Mouse (Mus musculus): Measurements from ENCODE around the gene Tmem126b. TPM values are rescaled to one million over a fixed set of nuclear protein-coding genes. Genes with fewer than 3 reads are reported as not detected.
A peak's percentile ranks its signal among the peaks of the same experiment; 100 is the strongest.

Tmem126b gene
- polyA plus RNA-seq, 1 experiment from 2014 or later, result 34.6 TPM

DNA sequence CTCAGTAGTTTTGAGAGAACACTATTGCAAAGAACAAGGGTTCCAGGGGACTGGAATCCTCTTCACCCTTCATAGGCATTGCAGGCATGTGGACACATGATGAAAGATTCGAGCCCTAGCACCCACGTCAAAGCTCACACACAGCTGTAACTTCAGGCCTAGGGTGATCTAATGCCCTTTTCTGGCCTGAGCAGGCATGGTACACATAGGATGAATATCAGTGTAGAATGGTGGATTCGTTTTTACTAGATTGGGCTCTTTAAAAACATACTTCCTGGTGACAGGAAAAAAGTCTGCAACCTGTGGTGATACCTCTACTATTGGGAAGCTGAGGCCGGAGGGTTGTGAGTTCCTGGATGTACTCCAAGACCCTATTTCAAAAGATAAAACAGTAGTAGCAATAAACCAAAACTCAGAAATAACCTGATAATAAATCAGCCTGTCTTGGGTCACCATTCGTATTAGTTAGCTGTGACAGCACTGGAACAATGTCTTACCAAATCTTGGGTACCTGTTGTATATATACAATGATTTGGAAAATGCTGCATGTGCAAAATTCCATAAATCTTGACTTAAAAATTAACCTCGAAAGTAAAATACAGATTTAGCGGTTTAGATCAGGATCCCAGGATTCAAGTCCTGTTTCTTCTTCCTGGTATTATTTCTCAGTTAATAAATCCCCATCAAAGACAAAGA lies 19.5 kb downstream of the Tmem126b start:
- WGBS, result 16% methylated on average over 7 of the region's 7 CpGs
- Histone ChIP-seq H3K9ac (peak overlapping the region; percentile 82), H3K4me3 (replicated peaks) (peak overlapping the region; percentile 76), H3K27me3 (replicated peaks) (no peaks in the 10 kb centered on the region), H3K36me3 (no peaks in the 10 kb centered on the region), H3K4me2 (replicated peaks) (peak overlapping the region; percentile 73), H3K9me3 (no peaks in the 10 kb centered on the region), H3K4me1 (replicated peaks) (peaks cover 7% of the 10 kb centered on the region), H3K27ac (0 out of 2 replicates have a peak overlapping the region, but pooled peaks have one; percentile 37)
- no peak for ATAC-seq

DNA sequence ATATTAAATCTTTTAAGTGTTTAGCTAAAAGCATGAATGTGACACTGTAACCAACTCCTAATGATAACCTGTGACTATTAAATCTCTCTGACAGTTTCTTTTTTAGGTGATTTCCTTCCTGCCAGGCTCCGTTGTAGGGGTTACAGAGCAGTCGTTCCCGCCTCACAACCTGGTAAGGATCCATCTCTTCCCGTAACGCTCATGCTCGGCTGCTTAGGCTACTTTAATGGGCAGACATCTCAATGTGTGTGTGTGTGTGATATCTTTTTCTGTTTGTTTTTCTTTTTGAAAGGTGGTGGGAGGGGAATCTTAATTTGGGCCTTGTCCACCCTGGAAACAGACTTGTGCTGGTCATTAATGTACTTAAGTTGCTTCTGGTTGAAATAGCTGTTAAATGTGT lies 31.6 kb downstream of the Tmem126b start:
- Histone ChIP-seq H3K4me2 (replicated peaks) (peak overlapping the region; percentile 65), H3K4me3 (replicated peaks) (peak overlapping the region; percentile 96), H3K27ac (no peak overlapping the region), H3K36me3 (no peaks in the 10 kb centered on the region), H3K27me3 (replicated peaks) (no peaks in the 10 kb centered on the region), H3K9me3 (no peaks in the 10 kb centered on the region), H3K4me1 (replicated peaks) (no peaks in the 10 kb centered on the region), H3K9ac (peak overlapping the region; percentile 99)
- ATAC-seq, result no peak
- under 1% methylated on average over 6 of the region's 6 CpGs for WGBS

DNA sequence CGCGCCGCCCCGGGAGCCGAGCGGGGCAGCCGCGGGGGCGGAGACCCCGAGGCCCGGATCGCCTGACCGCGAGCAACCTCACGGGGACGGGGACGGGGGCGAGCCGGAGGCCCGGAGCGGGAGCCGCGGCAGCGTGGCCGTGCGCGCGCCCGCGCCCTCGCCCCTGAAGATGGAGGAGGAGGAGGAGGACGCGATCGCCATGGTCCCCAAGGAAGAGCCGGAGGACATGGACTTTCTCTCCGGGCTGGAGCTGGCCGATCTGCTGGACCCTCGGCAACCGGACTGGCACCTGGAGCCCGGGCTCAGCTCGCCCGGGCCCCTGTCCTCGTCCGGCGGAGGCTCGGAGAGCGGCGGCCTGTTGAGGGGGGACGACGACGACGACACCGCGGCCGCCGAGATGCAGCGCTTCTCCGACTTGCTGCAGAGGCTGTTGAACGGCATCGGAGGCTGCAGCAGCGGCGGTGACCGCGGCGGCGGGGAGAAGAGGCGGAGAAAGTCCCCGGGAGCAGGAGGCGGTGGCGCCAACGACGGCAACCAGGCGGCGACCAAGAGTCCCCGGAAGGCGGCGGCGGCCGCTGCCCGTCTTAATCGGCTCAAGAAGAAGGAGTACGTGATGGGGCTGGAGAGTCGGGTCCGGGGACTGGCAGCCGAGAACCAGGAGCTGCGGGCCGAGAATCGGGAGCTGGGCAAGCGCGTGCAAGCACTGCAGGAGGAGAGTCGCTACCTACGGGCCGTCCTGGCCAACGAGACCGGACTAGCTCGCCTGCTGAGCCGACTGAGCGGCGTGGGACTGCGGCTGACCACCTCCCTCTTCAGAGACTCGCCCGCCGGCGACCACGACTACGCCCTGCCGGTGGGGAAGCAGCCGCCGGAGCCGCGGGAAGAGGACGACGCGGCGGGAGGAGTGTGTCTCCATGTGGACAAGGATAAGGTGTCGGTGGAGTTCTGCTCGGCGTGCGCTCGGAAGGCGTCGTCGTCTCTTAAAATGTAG lies 32.4 kb downstream of the Tmem126b start:
- peak overlapping the region; percentile 100 for H3K27ac ChIP-seq
- WGBS, result under 1% methylated on average over 110 of the region's 123 CpGs
- no peaks in the 10 kb centered on the region for H3K27me3 ChIP-seq (replicated peaks)
- H3K4me1 ChIP-seq (replicated peaks), result no peaks in the 10 kb centered on the region
- H3K4me2 ChIP-seq (replicated peaks), result peak overlapping the region; percentile 65
- peak overlapping the region; percentile 96 for H3K4me3 ChIP-seq (replicated peaks)
- H3K36me3 ChIP-seq, result no peaks in the 10 kb centered on the region
- peak; percentile 84 for ATAC-seq
- H3K9ac ChIP-seq, result peak overlapping the region; percentile 99
- H3K9me3 ChIP-seq, result no peaks in the 10 kb centered on the region

GRCm38 (mm10) chr7:90442518-90443080 lies 33.2 kb downstream of the Tmem126b start, which contains the start of gene Crebzf:
Gene Crebzf (plus strand): TSS chr7:90442729.
- WGBS, result under 1% methylated on average over 33 of the region's 54 CpGs

GRCm38 (mm10) chr7:90442070-90442469 lies 33.7 kb downstream of the Tmem126b start:
- peak; percentile 8 for ATAC-seq
- no peaks in the 10 kb centered on the region for H3K9me3 ChIP-seq
- no peaks in the 10 kb centered on the region for H3K4me1 ChIP-seq (replicated peaks)
- H3K36me3 ChIP-seq, result no peaks in the 10 kb centered on the region
- peak overlapping the region; percentile 54 for H3K4me2 ChIP-seq (replicated peaks)
- whole genome bisulfite sequencing, result 15% methylated on average over 4 of the region's 4 CpGs
- no peaks in the 10 kb centered on the region for H3K27me3 ChIP-seq (replicated peaks)
- 0 out of 2 replicates have a peak overlapping the region, but pooled peaks have one; percentile 10 for H3K9ac ChIP-seq
- H3K4me3 ChIP-seq (replicated peaks), result peak overlapping the region; percentile 96
- no peak overlapping the region for H3K27ac ChIP-seq

More at GRCm38 (mm10) chr7:90442518-90443080, 33.2 kb downstream of the Tmem126b start, which contains the start of gene Crebzf:
- H3K4me1 ChIP-seq (replicated peaks), result no peaks in the 10 kb centered on the region
- H3K9me3 ChIP-seq, result no peaks in the 10 kb centered on the region
- H3K36me3 ChIP-seq, result no peaks in the 10 kb centered on the region
- peak within 1 kb of the TSS; percentile 99 for H3K9ac ChIP-seq
- peak; percentile 97 for ATAC-seq
- H3K27me3 ChIP-seq (replicated peaks), result no peaks in the 10 kb centered on the region
- H3K4me2 ChIP-seq (replicated peaks), result peak within 1 kb of the TSS; percentile 65
- peak within 1 kb of the TSS; percentile 100 for H3K27ac ChIP-seq
- H3K4me3 ChIP-seq (replicated peaks), result peak within 1 kb of the TSS; percentile 96

- Histone ChIP-seq H3K9ac (no peak overlapping the region), H3K9me3 (no peaks in the 10 kb centered on the region), H3K27me3 (replicated peaks) (no peaks in the 10 kb centered on the region), H3K36me3 (no peaks in the 10 kb centered on the region), H3K4me1 (replicated peaks) (no peaks in the 10 kb centered on the region), H3K27ac (no peak overlapping the region), H3K4me3 (replicated peaks) (no peak overlapping the region), H3K4me2 (replicated peaks) (no peak overlapping the region)
- WGBS, result 85% methylated on average over 4 of the region's 4 CpGs
- ATAC-seq, result no peak
Measured at GRCm38 (mm10) chr7:90440044-90440443, 35.8 kb downstream of the Tmem126b start.

- H3K27me3 ChIP-seq (replicated peaks), result no peaks in the 10 kb centered on the region
- H3K4me2 ChIP-seq (replicated peaks), result no peak overlapping the region
- no peaks in the 10 kb centered on the region for H3K9me3 ChIP-seq
- H3K27ac ChIP-seq, result no peak overlapping the region
- H3K4me1 ChIP-seq (replicated peaks), result no peaks in the 10 kb centered on the region; the same call in 1 of the 2 replicates
- no peak overlapping the region for H3K4me3 ChIP-seq (replicated peaks)
- no peak overlapping the region for H3K9ac ChIP-seq
- no peaks in the 10 kb centered on the region for H3K36me3 ChIP-seq
- ATAC-seq, result no peak
Measured at GRCm38 (mm10) chr7:90432221-90432620, 43.6 kb downstream of the Tmem126b start.

DNA sequence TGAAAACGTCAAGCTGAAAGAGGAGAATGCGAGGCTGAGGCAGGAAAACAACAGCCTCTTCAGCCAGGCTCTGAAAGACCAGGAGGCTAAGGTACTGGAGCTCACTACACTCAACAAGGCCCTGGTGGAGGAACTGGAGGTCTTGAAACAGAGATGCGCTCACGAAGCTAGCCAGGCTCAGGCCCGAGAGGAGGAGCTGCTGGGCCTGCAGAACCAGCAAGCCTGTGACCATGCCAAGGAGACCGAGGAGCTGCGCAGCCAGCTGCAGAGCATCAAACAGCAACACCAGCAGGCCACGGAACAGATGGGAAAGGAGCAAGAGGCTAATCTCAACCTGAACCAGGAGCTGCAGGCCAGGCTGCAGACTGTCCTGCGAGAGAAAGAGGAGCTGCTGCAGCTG lies 48.8 kb downstream of the Tmem126b start:
- 57% methylated on average over 9 of the region's 9 CpGs for WGBS
- Histone ChIP-seq H3K4me1 (replicated peaks) (peaks cover 5% of the 10 kb centered on the region; the same call in 1 of the 2 replicates), H3K36me3 (no peaks in the 10 kb centered on the region), H3K9me3 (no peaks in the 10 kb centered on the region), H3K9ac (peak overlapping the region; percentile 29; the same call in 1 of the 2 replicates), H3K27me3 (replicated peaks) (no peaks in the 10 kb centered on the region), H3K4me3 (replicated peaks) (peak overlapping the region; percentile 35), H3K4me2 (replicated peaks) (peak overlapping the region; percentile 76), H3K27ac (no peak overlapping the region)
- no peak for ATAC-seq

DNA sequence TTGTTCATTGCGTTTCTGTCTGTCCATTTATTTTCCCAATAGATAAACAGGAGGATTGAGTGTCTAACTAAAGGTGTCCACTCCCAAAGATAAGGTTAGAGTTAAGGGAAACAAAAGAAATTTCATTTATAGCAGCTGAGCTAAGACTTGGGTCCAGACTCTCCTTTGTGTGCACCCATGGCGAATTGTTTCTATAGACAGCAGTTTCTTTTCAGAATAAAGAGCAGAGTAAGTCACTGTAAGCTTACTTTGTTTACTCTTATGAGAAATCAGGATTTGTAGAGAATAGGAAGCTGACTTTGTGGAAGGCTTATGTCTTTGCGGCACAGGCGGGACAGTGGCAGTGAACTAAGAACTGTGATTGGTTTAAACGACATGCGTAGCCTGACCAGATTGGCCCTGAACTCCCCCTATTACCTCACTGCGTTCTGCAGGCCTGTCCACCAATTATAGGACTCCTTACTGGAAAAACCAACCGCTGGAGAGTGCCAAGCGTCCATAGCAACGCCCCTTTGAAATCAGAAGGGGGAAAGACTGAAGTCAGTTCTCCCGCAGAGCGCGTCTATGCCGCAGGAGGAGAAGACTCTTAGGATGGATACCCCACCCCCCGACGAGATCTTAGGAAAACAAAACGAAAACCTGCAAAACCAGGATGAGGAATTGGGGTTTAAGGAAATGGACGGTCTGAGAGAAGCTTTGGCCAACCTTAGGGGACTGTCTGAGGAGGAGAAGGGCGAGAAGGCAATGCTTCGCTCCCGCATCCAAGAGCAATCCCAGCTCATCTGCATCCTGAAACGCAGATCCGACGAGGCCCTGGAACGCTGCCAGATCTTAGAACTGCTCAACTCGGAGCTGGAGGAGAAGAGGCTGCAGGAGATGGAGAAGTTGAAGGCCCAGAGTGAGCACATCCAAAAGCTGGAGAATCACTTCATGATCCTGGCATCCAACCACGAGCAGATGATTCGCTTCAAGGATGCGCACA lies 49.5 kb downstream of the Tmem126b start, which contains the start of gene Ccdc89:
Ccdc89 (plus strand) TSS at position 558 of the 982 bp plus-strand sequence.
- Histone ChIP-seq H3K9ac (peak within 1 kb of the TSS; percentile 29), H3K27ac (no peak within 1 kb of the TSS)
- ATAC-seq, result peak; percentile 100

More for the DNA sequence above, 49.5 kb downstream of the Tmem126b start, which contains the start of gene Ccdc89:
- peak within 1 kb of the TSS; percentile 35 for H3K4me3 ChIP-seq (replicated peaks)
- no peaks in the 10 kb centered on the region for H3K27me3 ChIP-seq (replicated peaks)
- H3K4me2 ChIP-seq (replicated peaks), result peak within 1 kb of the TSS; percentile 76
- no peaks in the 10 kb centered on the region for H3K36me3 ChIP-seq
- H3K4me1 ChIP-seq (replicated peaks), result peaks cover 5% of the 10 kb centered on the region; the same call in 1 of the 2 replicates
- 20% methylated on average over 29 of the region's 29 CpGs for WGBS
- no peaks in the 10 kb centered on the region for H3K9me3 ChIP-seq

All from intestine, embryonic 15.5 days (tissue).